Mouse (Mus musculus) adipocyte (in vitro differentiated cells): ENCODE measurements around the gene Fam161b.

Experiments
- DNase-seq: peaks from one replicate; pipeline ENCODE4 v3.0.0-alpha.2; 2016; ENCODE audit warnings: low spot score

Fam161b gene

DNA sequence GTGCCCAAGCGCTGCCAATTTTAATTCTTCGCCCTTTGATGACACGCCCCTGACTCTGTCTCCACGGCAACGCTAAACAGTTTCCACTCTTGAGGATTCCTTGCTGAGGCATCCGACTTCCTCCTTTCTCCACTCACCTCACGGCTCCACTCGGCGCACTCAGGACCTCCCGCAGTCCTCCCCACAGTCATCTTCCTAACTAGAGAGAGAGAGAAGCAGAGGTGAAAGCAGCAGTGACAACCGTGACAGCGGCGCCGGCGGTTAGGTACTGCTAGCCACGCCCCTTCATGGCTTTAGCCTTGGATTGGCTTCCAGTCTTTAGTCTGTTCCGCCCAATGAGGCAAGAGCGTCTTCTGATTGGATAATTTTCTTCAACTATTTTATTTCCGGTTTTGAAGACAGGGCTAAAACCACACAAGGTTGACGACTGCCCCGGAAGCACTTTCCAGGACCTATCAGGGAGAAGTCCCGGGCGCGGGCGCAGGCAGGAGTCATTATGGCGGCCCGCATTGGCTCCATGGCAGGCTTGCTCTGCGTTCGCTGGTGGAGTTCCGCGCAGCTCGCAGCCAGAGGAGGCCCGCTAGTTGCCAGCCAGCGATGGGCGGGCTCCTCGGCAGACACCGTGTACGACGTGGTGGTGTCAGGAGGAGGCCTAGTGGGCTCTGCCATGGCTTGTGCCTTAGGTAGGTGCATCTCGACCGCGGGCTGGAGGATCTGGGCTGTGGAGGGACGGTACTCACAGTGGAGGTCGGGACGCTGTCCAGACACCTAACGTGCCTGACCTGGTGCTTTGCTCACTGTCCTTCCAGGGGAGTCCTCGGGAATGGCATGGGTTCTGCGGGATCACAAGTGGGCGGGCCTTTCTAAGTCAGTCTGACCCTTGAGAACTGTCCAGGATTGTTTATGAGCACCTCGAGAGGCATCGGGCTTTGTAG, at the start of gene Fam161b, which contains the start of gene Coq6:
Fam161b (minus strand) TSS at position 279 of the 935 bp plus-strand sequence.
Coq6 (plus strand) TSS at position 103 of the 935 bp plus-strand sequence.
- peak; percentile 98 for DNase-seq

DNA sequence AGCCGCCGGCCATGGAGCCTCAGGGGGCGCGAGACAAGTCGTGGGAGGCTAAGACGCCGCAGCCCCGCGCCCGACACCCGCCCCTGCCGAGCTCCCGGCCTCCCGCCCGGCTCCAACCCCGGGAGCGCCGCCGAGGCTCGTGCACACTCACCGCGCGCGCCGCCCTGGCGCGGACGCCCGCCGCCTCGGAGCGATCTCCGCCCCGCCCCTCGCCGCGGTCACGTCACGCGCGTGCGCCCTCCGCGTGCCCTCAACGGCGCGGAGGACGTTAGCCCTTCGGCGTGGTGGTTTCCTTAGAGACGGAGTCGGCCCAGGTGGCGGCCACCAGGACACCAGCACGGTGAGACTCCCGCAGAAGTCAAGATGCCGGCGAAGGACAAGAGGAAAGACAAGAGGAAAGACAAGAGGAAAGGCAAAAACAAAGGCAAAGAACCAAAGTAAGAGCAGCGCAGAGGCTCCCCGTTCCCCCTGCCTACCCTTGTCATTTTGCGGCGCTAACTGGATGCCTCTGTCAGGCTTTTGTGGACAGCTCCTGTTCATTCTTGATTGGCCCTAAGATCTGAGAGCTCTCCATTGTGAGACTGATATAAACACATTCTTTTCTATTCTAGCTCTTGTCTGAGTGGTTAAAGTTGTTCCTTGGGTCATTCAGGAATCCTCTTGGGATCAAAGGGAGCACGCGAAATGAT, 47.3 kb upstream of the Fam161b start, which contains the start of the genes Entpd5 and Bbof1:
Entpd5 (minus strand) TSS at position 211 of the 689 bp plus-strand sequence.
Bbof1 (plus strand) TSS at position 253 of the 689 bp plus-strand sequence.
- peak; percentile 78 for DNase-seq

DNA sequence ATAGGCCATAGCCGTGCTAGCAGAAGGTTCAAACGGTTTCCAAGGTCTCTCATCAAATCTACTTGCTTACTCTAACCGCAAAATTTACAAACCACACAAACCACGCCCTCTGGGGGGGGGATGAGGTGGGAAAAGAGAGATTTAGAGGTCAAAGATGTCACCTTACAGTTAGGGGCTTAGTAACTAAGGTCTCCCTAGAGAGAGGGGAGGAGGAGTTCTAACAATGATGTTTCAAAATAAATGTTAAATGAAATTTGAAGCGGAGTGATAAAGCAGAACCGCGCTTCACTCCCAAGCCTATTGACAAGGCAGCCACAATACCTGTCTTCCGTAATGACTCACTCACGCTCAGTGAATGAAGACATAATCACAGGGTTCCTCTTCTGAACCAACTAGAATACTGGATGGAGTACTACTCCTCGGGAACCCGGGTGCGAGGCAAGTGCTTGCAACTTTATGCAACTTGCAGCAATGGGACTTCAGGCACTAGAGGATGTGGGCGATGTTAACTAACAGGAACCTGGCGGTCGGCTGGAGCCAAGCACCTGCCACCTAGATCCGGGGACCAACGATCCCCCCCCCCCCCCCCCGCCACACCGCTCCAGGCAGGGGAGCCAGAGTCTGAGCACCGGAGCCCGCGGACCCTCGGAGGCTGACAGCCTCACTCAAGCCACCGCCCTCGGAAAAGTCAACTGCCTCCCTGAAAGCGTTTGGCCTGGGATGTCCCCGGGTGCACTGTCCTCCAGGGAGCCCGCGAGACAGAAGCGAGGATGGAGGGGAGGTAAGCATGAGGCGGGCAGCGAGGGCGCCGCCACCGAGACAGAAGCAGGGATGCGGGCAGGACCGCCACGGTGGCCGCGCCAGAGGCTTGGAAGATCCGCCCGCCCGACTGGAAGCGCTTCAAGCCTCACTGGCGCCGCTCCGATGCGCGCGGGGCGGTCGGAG, 46.5 kb upstream of the Fam161b start:
- peak; percentile 34 for DNase-seq

DNA sequence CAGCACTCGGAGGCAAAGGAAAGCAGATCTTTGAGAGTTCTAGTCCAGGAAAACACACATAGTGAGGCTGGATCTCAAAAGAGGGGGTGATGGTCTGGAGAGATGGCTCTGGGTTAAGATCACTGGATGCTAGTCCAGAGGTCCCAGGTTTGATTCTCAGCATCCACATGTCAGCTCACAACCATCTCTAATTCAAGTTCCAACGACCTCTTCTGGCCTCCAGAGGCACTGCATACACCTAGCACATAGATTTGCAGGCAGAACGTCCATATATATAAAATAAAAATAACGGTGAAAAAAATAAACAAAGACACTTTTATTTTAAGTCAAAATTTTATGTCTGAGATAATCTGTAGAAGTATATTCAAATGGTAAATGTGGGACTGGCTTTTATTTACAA, 45.6 kb upstream of the Fam161b start:
- DNase-seq: no peak

DNA sequence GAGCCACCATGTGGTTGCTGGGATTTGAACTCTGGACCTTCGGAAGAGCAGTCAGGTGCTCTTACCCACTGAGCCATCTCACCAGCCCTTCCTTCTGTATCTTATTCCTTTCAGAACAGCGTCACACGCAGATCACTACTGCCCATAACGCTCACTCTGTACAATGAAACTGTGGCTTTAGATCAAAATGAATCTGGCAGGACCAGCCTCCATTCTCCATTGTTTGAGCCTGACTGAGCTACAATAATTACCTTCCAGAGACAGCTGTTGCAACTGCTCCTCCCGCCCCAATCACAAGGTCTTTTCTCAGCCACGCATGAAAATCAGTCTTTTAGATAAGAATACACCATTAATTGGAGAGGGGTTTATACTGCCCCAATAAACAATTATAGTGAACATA, 42.9 kb upstream of the Fam161b start:
- DNase-seq: no peak

DNA sequence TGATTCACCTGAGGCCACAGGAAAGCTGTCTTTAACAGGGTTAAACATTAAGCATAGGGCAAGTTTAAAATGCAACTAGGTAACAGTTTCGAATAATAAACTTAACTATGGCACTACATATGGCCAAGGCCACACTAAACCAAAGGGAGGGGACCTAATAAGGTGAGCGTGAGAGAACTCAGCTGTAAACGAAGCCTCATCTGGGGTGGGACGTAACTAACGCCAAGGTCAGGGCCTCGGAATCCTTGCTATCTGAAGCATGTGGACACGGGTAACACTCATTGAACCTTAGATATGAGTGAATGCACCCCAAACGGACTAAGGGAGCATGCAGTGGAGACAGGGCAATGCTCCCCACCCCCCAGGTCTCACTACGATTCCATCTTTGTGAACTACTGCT, 41.3 kb upstream of the Fam161b start:
- DNase-seq: no peak

DNA sequence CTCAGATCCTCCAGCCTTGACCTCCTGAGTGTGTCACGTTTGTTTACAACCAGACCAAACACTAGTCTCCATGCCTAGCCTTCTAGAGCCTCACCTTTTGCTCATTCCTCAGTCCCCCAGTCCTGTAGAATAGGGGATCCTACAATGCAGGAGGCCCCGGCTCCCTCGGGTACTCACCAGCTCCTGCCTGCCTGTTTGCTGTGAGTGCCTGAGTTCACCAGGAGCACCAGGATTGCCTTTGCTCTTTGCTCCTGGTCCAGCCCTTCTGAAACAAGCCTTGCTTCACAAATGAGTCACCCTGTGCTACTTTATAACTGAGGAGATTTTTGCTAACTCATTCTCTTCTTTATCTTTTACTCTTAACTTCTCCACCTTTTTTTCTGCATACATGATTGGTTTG, 39.0 kb upstream of the Fam161b start:
- peak; percentile 61 for DNase-seq

GRCm38 (mm10) chr12:84400068-84400467, 38.4 kb upstream of the Fam161b start:
- no peak for DNase-seq

DNA sequence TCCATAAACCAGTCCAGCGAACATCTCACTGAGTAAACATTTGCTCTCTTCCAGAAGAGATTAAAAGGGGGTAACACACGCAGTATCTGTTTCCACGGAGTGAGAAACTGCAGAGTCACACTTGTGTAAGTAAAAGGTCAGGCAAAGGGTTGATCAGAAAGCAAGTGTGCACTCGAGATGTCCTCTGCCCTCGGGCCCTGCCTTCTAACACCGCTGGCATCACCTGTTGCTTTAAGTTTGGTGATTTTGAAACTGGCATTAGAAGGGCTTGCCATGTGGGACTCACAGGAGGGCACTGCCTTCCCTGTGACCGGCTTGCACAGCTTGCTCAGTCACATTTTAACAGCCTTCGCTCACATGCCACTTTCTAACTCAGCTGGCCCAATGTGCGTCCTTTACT, 38.0 kb upstream of the Fam161b start:
- DNase-seq: peak; percentile 17

DNA sequence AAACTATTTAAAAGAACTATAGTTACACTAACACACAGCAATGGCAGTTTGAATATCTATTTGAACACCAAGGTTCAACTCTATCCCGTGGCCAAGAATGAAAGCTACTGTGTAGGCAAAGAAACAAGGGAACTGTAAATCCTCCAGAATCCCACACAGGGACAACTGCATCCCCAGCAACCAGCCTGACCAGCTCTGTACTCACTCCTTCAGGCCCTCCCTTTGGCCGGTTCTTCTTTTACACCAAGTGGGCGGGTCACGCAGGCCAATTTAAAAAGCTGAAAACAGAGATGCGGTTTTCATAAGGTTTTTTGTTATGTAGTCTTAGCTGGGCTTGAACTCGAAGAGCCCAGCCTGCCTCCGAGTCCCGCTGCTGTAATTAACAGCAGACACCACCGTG, 37.5 kb upstream of the Fam161b start:
- DNase-seq: peak; percentile 10

- DNase-seq: peak; percentile 41
Measured at GRCm38 (mm10) chr12:84398629-84399028, 37.0 kb upstream of the Fam161b start.

- DNase-seq: no peak
Measured at GRCm38 (mm10) chr12:84397685-84398084, 36.1 kb upstream of the Fam161b start.

GRCm38 (mm10) chr12:84396947-84397679, 35.5 kb upstream of the Fam161b start:
- no peak for DNase-seq

DNA sequence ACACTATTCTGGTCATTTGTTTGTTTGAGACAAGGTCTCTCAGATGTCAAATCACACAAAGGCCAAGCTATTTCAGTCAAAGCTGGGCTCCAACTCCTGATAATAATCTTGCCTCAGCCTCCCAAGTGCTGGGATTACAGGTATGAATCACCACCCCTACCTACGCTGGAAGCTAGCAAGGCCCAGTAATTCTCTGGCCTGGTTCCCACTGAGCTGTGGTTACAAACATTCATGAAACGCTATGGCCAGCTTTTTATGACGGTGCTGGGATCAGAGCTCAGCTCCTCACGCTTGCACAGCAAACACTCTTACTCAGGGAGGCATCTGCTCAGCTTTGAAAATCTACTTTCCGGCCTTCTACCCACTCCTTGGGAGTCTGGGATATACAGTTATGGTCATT, 32.2 kb upstream of the Fam161b start:
- DNase-seq: no peak

- DNase-seq: peak; percentile 68
Measured at GRCm38 (mm10) chr12:84392681-84393080, 31.0 kb upstream of the Fam161b start.

GRCm38 (mm10) chr12:84390336-84390735, 28.7 kb upstream of the Fam161b start:
- DNase-seq: no peak

DNA sequence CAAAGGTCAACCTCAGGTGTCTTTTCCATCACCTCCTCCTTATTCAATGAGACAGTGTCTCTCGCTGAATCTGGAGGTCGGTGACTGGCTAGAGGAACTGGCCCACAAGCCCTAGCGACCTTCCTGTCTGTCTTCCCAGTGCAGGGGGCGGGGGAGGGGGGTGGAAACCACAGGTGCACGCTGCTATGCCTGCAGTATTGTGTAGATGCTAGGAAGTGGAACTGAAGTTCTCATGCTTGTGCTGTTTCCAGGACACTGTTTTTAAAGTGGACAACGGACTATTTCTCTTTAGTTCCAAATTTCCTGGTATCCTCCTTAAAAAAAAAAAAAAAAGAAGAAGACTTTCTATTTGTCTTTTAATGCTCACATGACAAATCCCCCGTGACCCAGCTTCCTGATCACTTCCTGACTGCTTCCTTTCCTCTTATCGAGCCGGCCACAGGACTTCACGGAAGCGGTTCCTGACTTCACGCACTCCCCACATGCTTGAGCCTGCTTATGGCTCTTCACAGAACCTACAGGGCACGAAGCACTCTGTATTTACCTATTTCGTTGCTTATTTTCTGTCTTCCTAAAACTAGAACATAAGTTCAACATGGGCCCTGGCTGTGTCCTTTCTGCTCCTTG, 27.3 kb upstream of the Fam161b start:
- no peak for DNase-seq

GRCm38 (mm10) chr12:84388097-84388496, 26.5 kb upstream of the Fam161b start:
- DNase-seq: no peak

- peak; percentile 37 for DNase-seq
Measured at GRCm38 (mm10) chr12:84385408-84385807, 23.8 kb upstream of the Fam161b start.

DNA sequence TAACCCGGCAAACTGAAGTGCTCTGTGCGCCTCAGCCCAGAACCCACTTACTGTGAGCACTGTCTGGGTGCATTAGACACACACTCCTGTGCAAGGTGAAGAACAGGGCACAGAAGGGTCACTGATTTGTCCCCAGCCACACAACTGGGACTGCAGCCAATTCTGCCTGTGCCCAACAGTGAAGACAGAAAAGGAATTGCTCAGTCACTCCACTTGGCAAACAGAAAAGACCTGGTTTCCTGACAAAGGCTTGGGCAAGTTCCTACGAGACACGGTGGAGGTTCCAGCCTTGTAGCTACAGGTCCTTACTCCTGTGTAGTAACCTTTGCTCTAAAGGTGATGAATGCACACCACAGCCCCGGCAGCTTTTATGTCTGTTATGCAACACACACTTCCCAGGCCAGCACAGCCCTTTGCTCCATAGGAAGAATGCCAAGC, 23.0 kb upstream of the Fam161b start:
- DNase-seq: peak; percentile 93
